In the genomic region with DNA sequence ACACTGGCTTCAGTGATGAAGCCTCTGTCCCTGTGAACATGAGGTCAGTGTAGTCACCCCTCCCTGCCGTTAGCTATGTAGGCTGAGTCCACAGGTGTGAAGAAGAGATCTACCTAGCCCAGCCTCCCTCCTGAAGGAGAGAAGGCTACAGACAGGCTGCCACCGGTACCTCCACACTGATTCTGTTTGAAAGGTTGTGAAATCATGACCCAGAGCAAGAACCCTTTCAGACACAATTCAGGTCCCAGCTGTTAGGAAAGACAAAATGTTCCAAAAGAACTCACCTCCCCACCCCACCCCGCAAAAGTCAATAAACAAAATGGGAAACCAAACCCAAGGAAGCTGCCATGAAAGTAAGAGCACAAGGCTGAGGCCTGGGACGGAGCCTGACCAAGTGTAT, we compare ENCODE assay signal across 17 mouse cellular contexts.
DNase-seq lines count a peak whose midpoint lies in the region; ATAC-seq and TF ChIP-seq lines count a peak whose summit lies in the region.
"Had no signal": no experiment of that assay in that cellular context is flagged by ENCODE, and none has a peak within 500 bp of the region (broad histone marks: within the 10 kb centered on the region; RNA-seq: fewer than 3 reads in every experiment).

No protein-coding gene starts in this region.

- DNase-seq in gastrocnemius, adult 2 months: no peak
- no peak for DNase-seq in gastrocnemius, adult 8-10 months (ENCODE audit: low spot score in 2 of 2)
- DNase-seq in heart, adult 9 months (ENCODE audit: low spot score in 2 of 2): no peak
- DNase-seq in ES-CJ7 (ENCODE audit: low read depth, low spot score): peak; percentile 43
- no peak for DNase-seq in retina, postnatal 1 day
- DNase-seq in cerebellum, adult 9-11 months: no peak
- DNase-seq: cerebellum, adult 8-10 months; liver; thymus, postnatal 36 days had no signal

- H3K27me3 ChIP-seq in heart, embryonic 16.5 days (ENCODE audit: control insufficient read depth, insufficient read depth, low read length): no peaks in the 10 kb centered on the region
- H3K27me3 ChIP-seq: embryonic facial prominence, embryonic 13.5 days; kidney, embryonic 15.5 days; neural tube, embryonic 13.5 days had no signal

- TF ChIP-seq POLR2A in embryonic fibroblast, embryonic 13.5 days (IDR thresholded peaks at IDR 0.05; ENCODE audit: low read depth, low read length): no peak

- intact Hi-C loops in gastrocnemius, adult 2 months (cut with DNase I): loop anchor here (10.0 kb wide), 1 partner anchor 156 kb away; no protein-coding TSS in a partner anchor

- no peaks in the 10 kb centered on the region for H3K9me3 ChIP-seq in heart, embryonic 16.5 days (replicated peaks; ENCODE audit: control insufficient read depth, low read length)
- H3K9me3 ChIP-seq: embryonic facial prominence, embryonic 13.5 days; hindbrain, embryonic 10.5 days; kidney, embryonic 15.5 days; neural tube, embryonic 13.5 days had no signal

- H3K4me2 ChIP-seq in heart, embryonic 16.5 days (ENCODE audit: low read depth, low read length): no peak overlapping the region
- H3K4me2 ChIP-seq: embryonic facial prominence, embryonic 13.5 days; kidney, embryonic 15.5 days; neural tube, embryonic 13.5 days had no signal

- ATAC-seq in heart, embryonic 16.5 days (replicated peaks; ENCODE audit: extremely low read depth, insufficient read depth, low FRiP score): peak; percentile 21; the same call in 1 of the 2 replicates
- ATAC-seq: activated CD4-positive, CD25-positive, alpha-beta regulatory T cell, adult 4 months; CD4-positive, CD25-positive, alpha-beta regulatory T cell, adult 4 months had no signal

- TF ChIP-seq CTCF in gastrocnemius, adult 2 months (IDR thresholded peaks at IDR 0.05): no peak
- no peak for TF ChIP-seq CTCF in embryonic fibroblast, embryonic 13.5 days (IDR thresholded peaks at IDR 0.05; ENCODE audit: borderline replicate concordance, insufficient read depth, low read length)

- no peak overlapping the region for H3K9ac ChIP-seq in heart, embryonic 16.5 days (ENCODE audit: low read length)
- H3K9ac ChIP-seq: embryonic facial prominence, embryonic 13.5 days; kidney, embryonic 15.5 days; neural tube, embryonic 13.5 days had no signal

- H3K4me3 ChIP-seq in gastrocnemius, adult 2 months: no peak overlapping the region
- H3K4me3 ChIP-seq in heart, embryonic 16.5 days (ENCODE audit: low read length): no peak overlapping the region
- no peak overlapping the region for H3K4me3 ChIP-seq in embryonic fibroblast, embryonic 13.5 days (ENCODE audit: insufficient read depth, low read length)
- H3K4me3 ChIP-seq: embryonic facial prominence, embryonic 13.5 days; hindbrain, embryonic 10.5 days; kidney, embryonic 15.5 days; neural tube, embryonic 13.5 days had no signal

- 74% methylated on average over 4 of the region's 4 CpGs for WGBS in heart, embryonic 16.5 days

- H3K27ac ChIP-seq in gastrocnemius, adult 2 months: peak overlapping the region; percentile 79
- H3K27ac ChIP-seq in heart, embryonic 16.5 days (ENCODE audit: low read length): peak overlapping the region; percentile 87
- 0 out of 2 replicates have a peak overlapping the region, but pooled peaks have one; percentile 7 for H3K27ac ChIP-seq in embryonic fibroblast, embryonic 13.5 days (ENCODE audit: insufficient read depth, low read length)
- H3K27ac ChIP-seq: embryonic facial prominence, embryonic 13.5 days; hindbrain, embryonic 10.5 days; kidney, embryonic 15.5 days; neural tube, embryonic 13.5 days had no signal

- H3K36me3 ChIP-seq in heart, embryonic 16.5 days (ENCODE audit: control insufficient read depth, insufficient read depth): no peaks in the 10 kb centered on the region
- H3K36me3 ChIP-seq: embryonic facial prominence, embryonic 13.5 days; hindbrain, embryonic 10.5 days; kidney, embryonic 15.5 days; neural tube, embryonic 13.5 days had no signal

- H3K4me1 ChIP-seq in heart, embryonic 16.5 days (ENCODE audit: control insufficient read depth, insufficient read depth, low read length): peaks cover 18% of the 10 kb centered on the region
- H3K4me1 ChIP-seq in embryonic fibroblast, embryonic 13.5 days (ENCODE audit: control insufficient read depth, insufficient read depth, low read length): peaks cover 6% of the 10 kb centered on the region
- H3K4me1 ChIP-seq: hindbrain, embryonic 10.5 days; kidney, embryonic 15.5 days; neural tube, embryonic 13.5 days had no signal

Comparison
In these comparisons a context has a peak if more than half of its experiments do, and no peak if none do; other contexts are left out.
1. H3K27ac ChIP-seq: peak in every context shown above with its lines; median percentile 87 in heart, embryonic 16.5 days; 79 in gastrocnemius, adult 2 months; 7 in embryonic fibroblast, embryonic 13.5 days.